Mouse (Mus musculus): ENCODE results near the gene Mtch2. TPM values are rescaled to one million over a fixed set of nuclear protein-coding genes. Genes with fewer than 3 reads are reported as not detected.

The Mtch2 gene
- polyA plus RNA-seq, 1 experiment from 2014 or later = 256 TPM

DNA sequence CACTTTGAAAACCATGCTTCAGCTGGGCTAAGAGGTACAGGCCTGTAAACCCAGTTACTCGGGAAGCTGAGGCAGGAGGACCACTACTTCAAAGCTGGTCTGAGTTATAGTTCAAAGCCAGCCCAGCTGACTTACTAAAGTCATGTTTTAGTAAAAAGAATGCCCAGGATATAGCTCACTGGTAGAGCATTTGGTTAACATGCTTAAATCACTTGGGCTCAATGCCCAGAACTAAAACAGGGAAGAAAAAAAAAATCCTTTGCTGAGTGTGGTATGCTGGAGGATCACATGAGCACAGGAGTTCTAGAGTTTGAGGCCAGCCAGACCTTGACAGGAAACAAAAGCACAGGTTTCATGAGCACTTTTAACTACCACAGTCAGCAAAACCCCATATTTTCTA is 64.7 kb downstream of the Mtch2 start:
- Histone ChIP-seq H3K4me1 (ENCODE audit: control insufficient read depth, insufficient read depth, low read depth, low read length) (peaks cover 14% of the 10 kb centered on the region), H3K9me3 (ENCODE audit: control insufficient read depth, low read length) (no peaks in the 10 kb centered on the region), H3K36me3 (ENCODE audit: control insufficient read depth, insufficient read depth, low read length) (peaks cover 33% of the 10 kb centered on the region), H3K27ac (ENCODE audit: low read depth, low read length) (no peak overlapping the region), H3K27me3 (replicated peaks; ENCODE audit: control insufficient read depth, insufficient read depth, low read length) (no peaks in the 10 kb centered on the region), H3K4me2 (ENCODE audit: low read length) (no peak overlapping the region), H3K9ac (ENCODE audit: low read depth, low read length) (no peak overlapping the region), H3K4me3 (ENCODE audit: low read length) (no peak overlapping the region)
- 89% methylated on average over 1 of the region's 1 CpGs for whole genome bisulfite sequencing
- ATAC-seq = no peak

GRCm38 (mm10) chr2:90913671-90914070 is 66.7 kb downstream of the Mtch2 start:
- 71% methylated on average over 2 of the region's 2 CpGs for WGBS
- Histone ChIP-seq H3K27me3 (replicated peaks; ENCODE audit: control insufficient read depth, insufficient read depth, low read length) (no peaks in the 10 kb centered on the region), H3K36me3 (ENCODE audit: control insufficient read depth, insufficient read depth, low read length) (peaks cover 31% of the 10 kb centered on the region), H3K4me1 (ENCODE audit: control insufficient read depth, insufficient read depth, low read depth, low read length) (peaks cover 22% of the 10 kb centered on the region), H3K27ac (ENCODE audit: low read depth, low read length) (no peak overlapping the region), H3K9ac (ENCODE audit: low read depth, low read length) (no peak overlapping the region), H3K4me2 (ENCODE audit: low read length) (no peak overlapping the region), H3K4me3 (ENCODE audit: low read length) (no peak overlapping the region), H3K9me3 (ENCODE audit: control insufficient read depth, low read length) (no peaks in the 10 kb centered on the region)
- no peak for ATAC-seq

- Histone ChIP-seq H3K27me3 (replicated peaks; ENCODE audit: control insufficient read depth, insufficient read depth, low read length) (no peaks in the 10 kb centered on the region), H3K4me1 (ENCODE audit: control insufficient read depth, insufficient read depth, low read depth, low read length) (peaks cover 22% of the 10 kb centered on the region), H3K27ac (ENCODE audit: low read depth, low read length) (no peak overlapping the region), H3K9me3 (ENCODE audit: control insufficient read depth, low read length) (no peaks in the 10 kb centered on the region), H3K9ac (ENCODE audit: low read depth, low read length) (peak overlapping the region; percentile 12; the same call in 1 of the 2 replicates), H3K4me2 (ENCODE audit: low read length) (no peak overlapping the region; the same call in 1 of the 2 replicates), H3K36me3 (ENCODE audit: control insufficient read depth, insufficient read depth, low read length) (peaks cover 16% of the 10 kb centered on the region; the same call in 1 of the 2 replicates), H3K4me3 (ENCODE audit: low read length) (no peak overlapping the region)
- WGBS = 63% methylated on average over 1 of the region's 1 CpGs
- ATAC-seq = no peak
These were observed 68.6 kb downstream of the Mtch2 start for GRCm38 (mm10) chr2:90915516-90915915.

Other genes starting within 250 kb of the Mtch2 start
- gene Nup160, start 169.9 kb upstream of the Mtch2 start, polyA plus RNA-seq (2015; fragmentation: Nextera tagmentation; extraction: Ambion mirVana) = 19.8 and 23.0 TPM in 2 replicates
- gene Fnbp4, start 101.8 kb upstream of the Mtch2 start, polyA plus RNA-seq (2015; fragmentation: Nextera tagmentation; extraction: Ambion mirVana) = 75.0 and 90.6 TPM in 2 replicates
- gene Agbl2, start 64.4 kb upstream of the Mtch2 start, polyA plus RNA-seq (2015; fragmentation: Nextera tagmentation; extraction: Ambion mirVana) = 0.69 and 1.1 TPM in 2 replicates
- gene C1qtnf4, start 38.7 kb downstream of the Mtch2 start, polyA plus RNA-seq (2015; fragmentation: Nextera tagmentation; extraction: Ambion mirVana) = 19.8 and 26.6 TPM in 2 replicates
- gene Kbtbd4, start 57.6 kb downstream of the Mtch2 start, polyA plus RNA-seq (2015; fragmentation: Nextera tagmentation; extraction: Ambion mirVana) = 56.7 and 61.4 TPM in 2 replicates
- 221 and 244 TPM in 2 replicates for gene Ndufs3, start 57.7 kb downstream of the Mtch2 start, polyA plus RNA-seq (2015; fragmentation: Nextera tagmentation; extraction: Ambion mirVana)
- gene Celf1, start 93.2 kb downstream of the Mtch2 start, polyA plus RNA-seq (2015; fragmentation: Nextera tagmentation; extraction: Ambion mirVana) = 81.9 and 95.3 TPM in 2 replicates
- 1.1 and 2.1 TPM in 2 replicates for gene Rapsn, start 188.5 kb downstream of the Mtch2 start, polyA plus RNA-seq (2015; fragmentation: Nextera tagmentation; extraction: Ambion mirVana)
- 229 and 270 TPM in 2 replicates for gene Psmc3, start 206.9 kb downstream of the Mtch2 start, polyA plus RNA-seq (2015; fragmentation: Nextera tagmentation; extraction: Ambion mirVana)
- 30.1 and 35.8 TPM in 2 replicates for gene Slc39a13, start 223.3 kb downstream of the Mtch2 start, polyA plus RNA-seq (2015; fragmentation: Nextera tagmentation; extraction: Ambion mirVana)
- 3.4 and 4.2 TPM in 2 replicates for gene Spi1, start 235.2 kb downstream of the Mtch2 start, polyA plus RNA-seq (2015; fragmentation: Nextera tagmentation; extraction: Ambion mirVana)